Mouse (Mus musculus) ES-Bruce4 (cell line): ENCODE measurements around the gene Ifnar2. TPM values are rescaled to one million over a fixed set of nuclear protein-coding genes. Genes with fewer than 3 reads are reported as not detected.
A peak's percentile ranks its signal among the peaks of the same experiment; 100 is the strongest.

Source experiments
- H3K27ac ChIP-seq: 2 replicates; pipeline ENCODE4 v1.5.1; 2012; ENCODE audit warnings: low read length, inconsistent platforms; ENCODE audit not compliant: insufficient read depth
- H3K27me3 ChIP-seq: 2 replicates; pipeline ENCODE4 v1.6.1; 2012; ENCODE audit warnings: mild to moderate bottlenecking, low read length, inconsistent platforms; ENCODE audit not compliant: control insufficient read depth, poor library complexity, insufficient read depth, severe bottlenecking
- H3K36me3 ChIP-seq: 2 replicates; pipeline ENCODE4 v1.6.1; 2012; ENCODE audit warnings: inconsistent platforms, mild to moderate bottlenecking, low read length, moderate library complexity; ENCODE audit not compliant: control insufficient read depth, poor library complexity, insufficient read depth, severe bottlenecking
- H3K4me1 ChIP-seq: one replicate; pipeline ENCODE4 v1.8.1; 2011; ENCODE audit warnings: low read length; ENCODE audit not compliant: control insufficient read depth, insufficient read depth
- H3K4me3 ChIP-seq: 2 replicates; pipeline ENCODE4 v1.5.1; 2011; ENCODE audit warnings: low read depth, mild to moderate bottlenecking, low read length
- H3K9ac ChIP-seq: 2 replicates; pipeline ENCODE4 v1.6.1; 2012; ENCODE audit warnings: low read depth, mild to moderate bottlenecking, inconsistent platforms; ENCODE audit not compliant: poor library complexity, severe bottlenecking
- H3K9me3 ChIP-seq: replicated peaks from 2 replicates; pipeline ENCODE4 v1.6.1; 2012; ENCODE audit warnings: mild to moderate bottlenecking, low read length, inconsistent platforms; ENCODE audit not compliant: control insufficient read depth, poor library complexity, insufficient read depth, severe bottlenecking
- CTCF ChIP-seq: IDR thresholded peaks from one replicate; pipeline ENCODE4 v1.8.1; 2011; ENCODE audit warnings: low read depth, low read length
- EP300 ChIP-seq: IDR thresholded peaks from 2 replicates; pipeline ENCODE4 v1.6.1; 2011; ENCODE audit warnings: low read depth, low read length; ENCODE audit not compliant: insufficient read depth
- POLR2A ChIP-seq: IDR thresholded peaks from one replicate; pipeline ENCODE4 v1.8.1; 2011; ENCODE audit warnings: low read length; ENCODE audit not compliant: insufficient read depth
- polyA plus RNA-seq: library from polyadenylated mRNA; stranded (reverse); fragments of >200 nt; gene quantifications from 2 replicates; pipeline ENCODE4 v1.2.4, GENCODE M21; 2011; ENCODE audit warnings: low read depth; ENCODE audit not compliant: missing spikeins, insufficient read depth, insufficient read length

Ifnar2 gene
- polyA plus RNA-seq, 1 experiment = 13.4 TPM

DNA sequence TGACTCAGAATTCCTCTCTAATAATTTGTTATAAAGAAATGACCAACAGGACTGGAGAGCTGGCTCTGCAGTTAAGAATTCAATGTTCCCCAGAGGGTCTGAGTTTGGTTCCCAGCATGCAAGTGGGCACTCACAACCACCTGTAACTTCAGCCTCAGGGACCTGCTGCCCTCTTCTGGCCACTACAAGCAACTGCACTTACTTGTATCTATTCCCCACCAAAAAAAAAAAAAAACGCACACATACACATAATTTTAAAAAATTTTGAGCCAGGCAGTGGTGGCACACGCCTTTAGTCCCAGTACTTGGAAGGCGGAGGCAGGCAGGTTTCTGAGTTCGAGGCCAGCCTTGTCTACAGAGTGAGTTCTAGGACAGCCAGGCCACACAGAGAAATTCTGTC, 17.5 kb downstream of the Ifnar2 start:
- TF ChIP-seq EP300 = no peak
- peak; percentile 67 for TF ChIP-seq CTCF
- Histone ChIP-seq H3K27ac (no peak overlapping the region), H3K4me3 (no peak overlapping the region), H3K9me3 (no peaks in the 10 kb centered on the region), H3K9ac (no peak overlapping the region), H3K36me3 (no peaks in the 10 kb centered on the region), H3K27me3 (no peaks in the 10 kb centered on the region), H3K4me1 (no peaks in the 10 kb centered on the region)

DNA sequence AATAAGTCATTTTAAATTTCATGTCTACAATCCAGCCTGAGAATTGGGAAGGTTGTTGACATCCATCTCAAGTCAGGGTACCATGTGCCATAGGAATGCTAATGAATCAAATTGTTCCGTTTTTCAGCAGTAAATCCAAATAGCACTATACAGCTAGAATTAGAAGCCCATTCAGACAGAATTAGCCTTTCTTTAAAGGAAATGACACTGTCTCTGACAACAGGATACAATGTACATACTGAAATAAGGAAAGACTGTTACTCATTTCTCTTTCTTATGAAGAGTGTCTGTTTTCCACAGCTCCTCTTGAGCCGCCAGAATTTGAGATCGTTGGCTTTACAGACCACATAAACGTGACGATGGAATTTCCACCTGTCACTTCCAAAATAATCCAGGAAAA, 18.8 kb downstream of the Ifnar2 start, which contains the start of gene Gm21970:
Gene Gm21970, plus strand, starts transcription at position 301 of the 400 bp plus-strand sequence.
- no peaks in the 10 kb centered on the region for H3K27me3 ChIP-seq
- H3K4me1 ChIP-seq = no peaks in the 10 kb centered on the region
- H3K36me3 ChIP-seq = no peaks in the 10 kb centered on the region
- no peak within 1 kb of the TSS for H3K27ac ChIP-seq
- TF ChIP-seq POLR2A (no peak), CTCF (no peak), EP300 (no peak)
- no peak within 1 kb of the TSS for H3K4me3 ChIP-seq
- H3K9me3 ChIP-seq = no peaks in the 10 kb centered on the region
- no peak within 1 kb of the TSS for H3K9ac ChIP-seq

DNA sequence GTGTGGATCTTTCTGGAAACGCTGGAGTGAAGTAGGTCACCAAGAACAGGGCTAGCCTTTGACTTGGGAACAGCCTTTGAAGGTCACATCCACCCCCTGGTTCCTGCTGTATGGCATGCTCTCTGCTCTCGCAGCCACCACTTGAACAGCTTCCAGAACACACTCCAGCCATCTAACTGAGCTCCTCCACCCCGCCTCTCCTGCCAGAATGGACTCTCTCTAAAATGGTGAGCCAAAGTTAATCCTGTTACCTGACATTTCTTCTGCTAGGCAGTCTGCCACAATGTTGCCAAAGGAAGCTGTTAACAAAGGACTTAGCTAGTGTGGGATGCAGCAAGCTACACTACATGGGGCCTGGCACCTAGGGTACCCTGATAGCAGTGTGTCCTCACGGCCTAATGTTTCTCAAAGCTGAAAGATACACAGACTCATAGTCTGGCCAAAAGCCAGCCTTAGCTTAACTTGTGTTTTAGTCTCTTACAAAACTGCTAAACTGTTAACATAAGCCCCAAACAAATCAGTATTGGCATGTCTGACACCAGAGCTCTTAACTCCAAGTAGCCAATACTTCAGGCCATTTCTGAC, 22.3 kb downstream of the Ifnar2 start:
- no peaks in the 10 kb centered on the region for H3K36me3 ChIP-seq
- H3K4me3 ChIP-seq = no peak overlapping the region
- no peaks in the 10 kb centered on the region for H3K9me3 ChIP-seq
- no peaks in the 10 kb centered on the region for H3K4me1 ChIP-seq
- TF ChIP-seq POLR2A (no peak), EP300 (no peak), CTCF (no peak)
- H3K27ac ChIP-seq = no peak overlapping the region
- H3K27me3 ChIP-seq = no peaks in the 10 kb centered on the region
- H3K9ac ChIP-seq = no peak overlapping the region

DNA sequence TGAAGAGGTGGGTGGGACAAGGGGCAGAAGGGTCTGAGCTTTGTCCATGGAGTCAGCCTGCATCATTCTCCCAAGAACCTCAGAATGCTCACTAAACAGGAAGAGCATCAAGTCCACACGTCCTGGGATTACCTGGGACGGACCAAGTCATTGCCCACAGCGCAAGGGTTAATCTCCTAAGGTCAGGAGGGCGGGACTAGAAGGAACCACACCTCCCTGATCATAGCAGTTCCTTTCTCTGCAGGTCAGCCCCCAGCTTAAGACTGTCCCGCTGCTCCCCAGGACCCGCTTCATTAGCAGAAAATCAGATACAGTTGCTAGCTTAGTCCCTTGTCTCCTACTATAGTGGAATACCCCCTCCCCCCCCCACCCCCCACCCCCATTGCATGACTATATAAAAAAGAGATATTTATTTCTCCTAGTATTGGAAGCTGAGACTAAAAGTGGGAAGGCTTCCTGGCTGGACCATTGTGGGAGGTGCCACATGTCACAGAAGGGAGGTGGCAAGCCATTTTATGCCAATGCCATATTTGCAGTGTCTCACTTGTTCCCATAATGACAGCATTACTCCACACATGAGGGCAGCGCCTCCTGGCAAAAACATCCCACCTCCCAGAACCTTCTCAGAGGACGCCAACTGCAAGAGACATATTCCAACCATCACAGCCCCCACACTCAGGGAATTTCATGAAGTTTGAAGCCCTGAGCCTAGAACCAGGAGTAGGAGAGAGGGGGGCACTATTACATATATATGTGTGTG, 23.2 kb downstream of the Ifnar2 start:
- TF ChIP-seq POLR2A = no peak
- TF ChIP-seq EP300 = no peak
- no peak for TF ChIP-seq CTCF
- Histone ChIP-seq H3K27me3 (no peaks in the 10 kb centered on the region), H3K36me3 (no peaks in the 10 kb centered on the region), H3K9ac (no peak overlapping the region), H3K27ac (no peak overlapping the region), H3K4me1 (no peaks in the 10 kb centered on the region), H3K9me3 (no peaks in the 10 kb centered on the region), H3K4me3 (no peak overlapping the region)

DNA sequence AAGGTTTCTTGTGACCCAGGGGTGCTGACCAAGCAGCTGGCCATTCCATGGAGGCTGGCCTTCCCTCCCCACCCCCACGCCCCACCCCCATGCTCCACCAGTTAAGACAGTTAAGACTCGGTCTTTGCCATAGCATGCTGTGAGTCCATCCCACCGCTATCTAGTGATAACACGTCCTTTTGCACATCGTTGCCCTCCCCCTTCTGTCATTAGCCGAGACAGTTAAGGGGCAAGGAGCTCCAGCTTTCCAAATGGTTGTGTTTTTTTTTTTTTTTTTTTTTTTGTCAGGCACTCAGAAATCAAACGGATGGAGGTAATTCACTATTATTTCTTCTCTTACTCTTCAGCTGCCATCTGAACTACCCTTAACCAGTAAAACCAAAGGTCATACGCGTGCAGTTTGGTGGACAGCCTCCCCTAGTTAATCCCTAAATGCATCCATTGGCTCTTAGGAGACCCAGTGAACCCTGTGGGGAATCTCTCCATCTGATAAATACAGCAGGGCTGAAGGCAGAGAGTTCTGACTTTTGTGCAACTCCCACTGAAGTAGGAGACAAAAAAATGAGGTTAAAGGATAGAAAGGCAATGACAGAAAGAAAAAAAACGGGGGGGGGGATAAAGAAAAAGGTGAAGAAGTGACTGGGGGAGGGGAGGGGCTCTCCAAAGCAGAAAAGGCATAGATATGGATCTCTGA, 24.4 kb downstream of the Ifnar2 start:
- no peak for TF ChIP-seq EP300
- no peak for TF ChIP-seq CTCF
- no peak for TF ChIP-seq POLR2A
- no peaks in the 10 kb centered on the region for H3K27me3 ChIP-seq
- H3K27ac ChIP-seq = no peak overlapping the region
- no peak overlapping the region for H3K4me3 ChIP-seq
- no peaks in the 10 kb centered on the region for H3K4me1 ChIP-seq
- H3K9me3 ChIP-seq = no peaks in the 10 kb centered on the region
- H3K36me3 ChIP-seq = no peaks in the 10 kb centered on the region
- no peak overlapping the region for H3K9ac ChIP-seq

DNA sequence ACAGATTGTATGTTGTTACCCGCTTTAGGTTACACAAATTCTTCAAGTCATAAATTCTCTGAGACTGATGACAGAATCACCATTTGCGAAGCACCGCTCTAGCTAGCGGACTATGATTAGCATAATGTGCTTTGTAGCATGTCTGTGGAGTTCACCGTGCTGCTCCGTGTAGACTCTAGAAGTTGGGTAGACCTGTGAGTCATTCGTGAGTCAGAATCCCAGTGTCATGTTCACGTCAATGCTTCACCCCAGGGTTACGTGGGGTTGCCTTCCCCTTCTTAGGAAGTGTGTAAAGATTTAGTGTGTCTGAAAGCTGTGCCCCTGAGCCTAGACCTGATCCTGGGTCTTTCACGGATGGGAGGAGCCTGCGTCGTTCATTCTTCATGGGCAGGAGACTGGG, 25.4 kb downstream of the Ifnar2 start:
- H3K36me3 ChIP-seq = no peaks in the 10 kb centered on the region
- H3K9me3 ChIP-seq = no peaks in the 10 kb centered on the region
- TF ChIP-seq CTCF (no peak), EP300 (no peak), POLR2A (no peak)
- no peak overlapping the region for H3K9ac ChIP-seq
- no peaks in the 10 kb centered on the region for H3K4me1 ChIP-seq
- no peaks in the 10 kb centered on the region for H3K27me3 ChIP-seq
- H3K27ac ChIP-seq = no peak overlapping the region
- no peak overlapping the region for H3K4me3 ChIP-seq
